Mouse (Mus musculus) liver, adult (tissue): Measurements from ENCODE around the gene Dirc2.

Experiments used
- GATA4 ChIP-seq: IDR thresholded peaks from 2 replicates; pipeline ENCODE4 v1.6.1; 2014; ENCODE audit warnings: mild to moderate bottlenecking, low read length; ENCODE audit not compliant: insufficient replicate concordance

Gene Dirc2

DNA sequence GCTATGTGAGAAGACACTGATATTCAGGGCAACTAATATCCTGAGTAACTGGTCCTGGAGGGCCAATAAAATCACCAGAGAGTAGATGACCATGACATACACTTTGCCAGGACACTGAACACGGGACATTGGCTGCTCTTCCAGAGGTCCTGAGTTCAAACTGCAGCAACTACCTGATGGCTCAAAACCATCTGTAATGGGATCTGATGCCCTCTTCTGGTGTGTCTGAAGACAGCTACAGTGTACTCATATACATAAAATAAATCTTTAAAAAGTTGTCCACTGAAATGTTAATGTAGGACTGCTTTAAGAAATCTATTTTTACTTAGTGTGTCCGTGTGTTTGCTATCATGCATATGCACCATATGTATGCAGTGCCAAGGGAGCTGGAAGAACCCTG is 42.6 kb downstream of the Dirc2 start:
- TF ChIP-seq GATA4 = no peak

DNA sequence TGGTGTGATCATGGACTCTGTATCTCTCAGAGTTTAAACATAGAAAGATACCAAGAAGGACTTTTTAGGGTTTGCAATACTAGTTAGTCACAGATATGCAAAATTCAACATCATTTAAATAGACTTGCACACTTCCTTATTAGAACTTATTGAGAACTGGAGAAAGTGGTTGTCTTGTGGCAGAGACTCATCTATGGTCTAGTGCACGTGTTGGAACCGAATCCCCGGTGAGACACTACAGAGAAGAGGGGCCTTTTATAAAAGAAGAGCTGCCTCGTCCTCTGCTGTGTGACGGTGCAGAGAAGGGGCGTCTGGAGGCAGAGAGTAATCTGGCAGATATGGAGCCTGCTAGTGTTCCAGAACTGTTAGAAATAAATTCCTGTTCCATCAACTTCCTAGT is 44.6 kb downstream of the Dirc2 start:
- no peak for TF ChIP-seq GATA4

DNA sequence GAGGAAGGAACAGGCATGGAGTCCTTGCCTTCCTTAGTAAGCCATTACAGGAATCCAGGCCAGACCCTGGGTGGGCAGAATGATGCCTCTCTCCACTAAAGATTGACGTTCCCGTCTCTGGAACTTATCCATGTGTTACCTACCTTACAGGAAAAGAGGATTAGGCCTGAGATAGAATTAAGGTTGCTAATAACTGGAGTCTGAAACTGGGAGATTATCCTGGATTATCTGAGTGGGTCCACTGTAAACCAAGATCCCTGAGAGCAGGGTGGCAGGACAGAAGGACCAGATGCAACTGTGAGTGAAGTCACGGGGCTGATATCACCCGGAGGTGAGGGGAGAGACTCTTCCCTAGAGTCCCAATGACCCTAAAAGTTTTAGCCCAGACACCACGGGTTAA is 51.4 kb downstream of the Dirc2 start:
- no peak for TF ChIP-seq GATA4

DNA sequence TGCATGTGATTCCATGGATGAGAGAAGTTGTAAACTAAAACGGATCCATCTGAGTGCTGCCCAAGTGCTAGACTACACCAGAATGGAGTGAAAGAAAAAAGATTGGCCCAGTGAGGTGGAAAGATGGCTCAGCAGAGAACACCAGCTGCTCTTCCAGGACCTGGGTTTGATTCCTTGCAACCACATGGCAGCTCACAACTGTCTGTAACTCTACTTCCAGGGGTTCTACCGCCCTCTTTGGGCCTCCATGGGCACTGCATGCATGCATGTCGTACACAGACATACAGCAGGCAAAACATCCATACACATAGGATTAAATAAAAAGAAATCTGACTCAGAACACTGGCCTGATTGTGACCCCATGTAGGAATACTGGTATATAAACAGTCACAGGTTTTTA is 52.9 kb downstream of the Dirc2 start:
- no peak for TF ChIP-seq GATA4

DNA sequence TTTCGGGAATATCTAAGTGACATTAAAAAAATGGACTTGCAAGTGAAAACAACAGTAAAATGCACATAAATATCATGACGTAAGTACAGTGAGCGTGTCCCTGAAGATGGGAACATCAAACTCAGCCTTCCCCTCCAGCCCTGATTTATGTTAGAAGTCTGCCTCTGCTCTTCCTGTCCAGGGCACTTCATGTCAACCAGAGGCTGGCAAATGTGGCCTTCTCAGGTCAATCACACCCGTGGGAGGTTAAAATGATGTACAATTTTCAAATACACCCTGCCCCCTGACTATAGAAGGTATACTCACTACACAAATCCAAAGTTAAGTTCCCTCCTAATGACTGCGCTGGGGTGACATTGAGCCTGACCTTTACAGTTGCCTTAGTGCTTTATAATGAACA is 53.4 kb downstream of the Dirc2 start:
- no peak for TF ChIP-seq GATA4

DNA sequence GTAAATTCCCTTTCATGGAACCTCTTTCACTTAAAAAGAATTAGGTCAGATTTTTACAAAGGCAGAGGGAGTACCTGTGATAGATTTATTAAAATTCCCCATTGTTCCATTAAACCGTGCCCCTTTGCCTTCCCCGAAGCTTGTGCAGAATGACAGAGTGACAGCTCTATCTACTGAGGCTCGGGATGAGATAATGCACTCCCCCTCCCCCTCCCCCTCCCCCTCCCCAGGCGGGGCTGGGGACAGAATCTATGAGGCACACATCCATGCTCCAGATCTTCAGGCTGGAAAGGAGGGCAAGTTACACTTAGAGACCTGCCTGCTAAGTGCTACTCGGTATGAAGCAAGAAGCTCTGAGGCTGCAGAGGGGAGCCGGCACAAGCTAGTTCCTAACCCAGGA is 53.8 kb downstream of the Dirc2 start:
- no peak for TF ChIP-seq GATA4

DNA sequence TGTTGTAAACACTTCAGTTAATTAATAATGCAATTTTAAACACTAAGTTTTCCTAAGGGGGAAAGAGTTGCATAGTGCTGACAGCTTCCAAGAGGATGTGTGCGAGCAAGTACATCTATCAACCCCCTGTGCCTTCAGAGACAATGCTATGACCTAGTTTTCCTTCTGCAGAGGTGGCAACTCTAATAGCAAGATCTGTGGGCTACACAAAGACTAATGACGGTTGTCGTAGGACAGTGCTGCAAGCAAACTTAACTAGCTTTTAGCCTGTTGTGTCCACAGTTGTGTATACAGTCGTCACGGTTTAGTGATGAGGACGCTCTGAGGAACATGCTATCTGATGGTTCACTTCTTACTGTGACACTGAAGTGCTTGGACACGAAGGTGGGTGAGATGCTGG is 54.5 kb downstream of the Dirc2 start:
- no peak for TF ChIP-seq GATA4

DNA sequence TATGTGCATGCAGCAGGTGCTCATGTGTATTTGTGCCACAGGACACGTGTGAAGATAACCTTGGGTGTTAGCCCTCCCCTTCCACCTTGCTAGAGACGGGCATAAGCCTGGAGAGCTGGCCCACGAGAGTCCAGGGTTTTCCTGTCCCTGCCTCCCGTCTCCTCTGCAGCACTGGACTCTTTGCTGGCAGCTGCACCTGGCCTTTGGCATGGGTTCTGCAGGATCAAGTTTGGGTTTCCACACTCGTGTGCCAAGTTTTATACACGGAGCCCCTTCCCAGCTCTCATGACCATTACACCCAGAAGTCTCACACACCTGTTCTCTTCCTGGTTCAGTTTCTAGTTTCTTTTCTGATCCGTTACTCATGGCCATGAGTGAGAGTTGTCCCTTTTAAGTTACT is 55.5 kb downstream of the Dirc2 start:
- no peak for TF ChIP-seq GATA4

DNA sequence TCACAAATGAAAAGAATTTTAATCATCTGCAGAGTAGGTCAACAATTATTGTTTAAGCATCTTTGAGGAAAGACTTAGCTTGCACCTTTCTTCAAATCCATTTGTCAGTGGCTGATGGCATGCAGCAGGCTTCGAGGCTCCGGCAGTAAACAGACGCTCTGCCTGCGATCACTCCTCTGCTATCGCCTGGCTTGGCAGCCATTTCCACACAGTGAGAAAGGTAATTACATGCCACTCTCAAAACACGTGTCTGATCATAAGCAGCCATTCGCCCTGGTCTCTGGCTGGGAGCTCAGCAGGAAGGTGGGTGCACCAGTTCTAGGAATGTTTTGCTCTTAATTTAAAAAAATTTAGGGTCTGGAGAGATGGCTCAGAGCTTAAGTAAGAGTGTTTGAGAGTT is 58.2 kb downstream of the Dirc2 start:
- TF ChIP-seq GATA4 = no peak

DNA sequence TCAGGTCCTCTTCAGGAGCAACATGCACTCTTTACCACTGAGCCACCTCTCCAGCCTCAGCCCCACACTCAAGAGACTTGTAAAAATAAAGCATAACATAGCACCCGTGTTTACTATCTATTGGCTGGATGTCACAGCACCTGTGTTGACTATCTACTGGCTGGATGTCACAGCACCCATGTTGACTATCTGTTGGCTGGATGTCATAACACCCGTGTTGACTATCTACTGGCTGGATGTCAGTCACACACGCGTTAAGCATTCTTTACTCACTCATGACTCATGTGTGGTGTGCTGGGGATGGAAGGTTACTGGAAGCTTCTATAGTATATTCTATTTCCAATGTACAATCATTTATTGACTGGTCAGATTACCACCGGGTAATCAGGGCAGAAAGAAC is 62.2 kb downstream of the Dirc2 start:
- TF ChIP-seq GATA4 = no peak

DNA sequence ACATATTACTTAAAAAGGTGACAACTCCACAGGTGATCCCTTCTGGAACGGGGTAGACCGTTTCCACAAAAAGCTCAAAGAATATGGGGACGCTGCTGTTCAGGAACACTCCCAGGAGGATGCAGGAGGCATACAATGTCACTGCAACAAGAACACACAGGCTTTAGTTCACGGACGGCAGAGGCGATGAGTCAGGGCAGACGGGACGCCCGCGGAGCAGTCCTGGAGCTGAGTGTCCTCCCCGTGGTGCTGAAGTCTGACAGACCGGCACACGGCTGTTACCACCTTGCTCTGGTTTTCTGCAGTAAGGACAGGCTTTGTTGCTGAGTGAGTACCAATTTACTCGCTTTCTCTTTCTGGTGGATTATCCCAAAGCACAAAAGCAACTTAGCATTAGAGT is 64.4 kb downstream of the Dirc2 start:
- no peak for TF ChIP-seq GATA4

DNA sequence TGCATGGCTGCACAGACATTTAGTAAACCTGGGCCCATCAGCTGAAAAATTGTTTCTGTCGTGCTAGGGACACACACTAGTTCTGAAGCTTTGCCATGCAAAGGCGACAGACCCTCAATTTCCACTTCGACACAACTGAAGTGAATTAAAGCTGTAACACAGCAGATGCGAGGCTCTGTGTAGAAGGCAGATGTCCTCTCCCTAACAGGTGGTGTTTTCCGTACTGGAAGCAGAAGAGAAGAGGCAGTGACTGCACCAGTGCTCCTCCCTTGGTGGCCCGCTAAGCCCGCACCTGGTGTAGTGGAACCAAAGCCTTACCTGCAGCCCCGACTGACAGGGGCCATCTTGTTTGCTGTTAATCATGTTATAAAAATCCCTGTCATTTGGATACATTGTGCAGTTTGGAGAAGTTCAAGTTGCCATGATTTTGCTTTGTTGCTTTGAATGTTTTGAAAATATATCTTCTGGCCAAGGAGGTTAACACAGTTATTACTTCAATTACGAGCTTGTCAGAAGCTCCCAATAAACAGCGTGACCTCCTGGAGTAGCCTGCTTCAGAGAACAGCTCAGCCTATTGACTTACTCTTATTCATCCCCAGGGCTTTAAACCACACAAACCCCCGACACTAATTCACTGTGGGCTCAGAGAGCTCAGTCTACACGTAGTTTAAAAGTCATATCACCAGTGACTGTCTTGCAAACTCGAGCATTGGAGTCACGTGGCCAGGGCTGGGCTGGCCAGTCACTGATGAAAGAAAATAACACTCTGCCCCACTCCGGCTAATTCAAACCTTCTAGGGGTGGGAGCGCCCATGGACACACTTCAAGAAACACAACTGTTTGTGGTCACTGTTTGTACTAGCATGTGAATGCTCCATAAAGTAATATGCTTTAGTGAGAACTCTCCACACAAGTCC is 65.1 kb downstream of the Dirc2 start:
- TF ChIP-seq GATA4 = no peak

DNA sequence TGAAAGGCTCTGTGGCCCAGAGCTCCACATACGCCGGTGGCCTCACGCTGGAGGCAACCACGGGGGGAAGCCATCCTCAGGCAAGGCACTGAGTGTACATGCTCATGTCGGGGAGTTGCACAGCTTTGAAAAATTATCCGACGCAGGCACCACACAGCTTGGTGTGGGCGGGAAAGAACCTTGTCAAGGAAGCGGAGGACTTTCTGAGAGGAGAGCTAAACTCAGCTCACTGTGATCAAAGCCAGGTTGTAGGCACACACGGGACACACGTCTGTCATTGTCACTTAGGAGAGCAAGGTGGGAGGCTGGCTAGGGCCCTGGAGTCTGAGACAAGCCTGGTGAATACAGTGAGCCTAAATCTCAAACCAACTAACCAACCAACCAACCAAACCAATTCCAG is 67.3 kb downstream of the Dirc2 start:
- TF ChIP-seq GATA4 = no peak

DNA sequence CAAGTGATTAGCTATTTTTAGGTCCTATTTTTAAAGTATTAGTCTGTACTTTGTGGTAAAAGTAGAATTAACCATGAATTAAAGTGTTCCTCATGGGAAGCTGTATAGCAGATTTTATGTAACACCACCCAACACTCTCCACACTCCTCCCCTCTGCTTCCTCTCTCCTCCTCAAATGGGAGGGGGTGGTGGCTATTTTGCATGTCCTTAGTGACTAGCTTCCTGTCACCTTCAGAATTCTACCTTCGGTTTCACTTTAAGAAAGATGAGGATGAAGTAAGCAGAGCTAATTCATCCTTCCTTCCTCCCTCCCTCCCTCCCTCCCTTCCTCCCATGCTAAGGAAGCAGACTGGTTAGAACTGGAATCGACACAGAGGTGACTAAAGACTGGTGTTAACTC is 73.1 kb downstream of the Dirc2 start:
- no peak for TF ChIP-seq GATA4

DNA sequence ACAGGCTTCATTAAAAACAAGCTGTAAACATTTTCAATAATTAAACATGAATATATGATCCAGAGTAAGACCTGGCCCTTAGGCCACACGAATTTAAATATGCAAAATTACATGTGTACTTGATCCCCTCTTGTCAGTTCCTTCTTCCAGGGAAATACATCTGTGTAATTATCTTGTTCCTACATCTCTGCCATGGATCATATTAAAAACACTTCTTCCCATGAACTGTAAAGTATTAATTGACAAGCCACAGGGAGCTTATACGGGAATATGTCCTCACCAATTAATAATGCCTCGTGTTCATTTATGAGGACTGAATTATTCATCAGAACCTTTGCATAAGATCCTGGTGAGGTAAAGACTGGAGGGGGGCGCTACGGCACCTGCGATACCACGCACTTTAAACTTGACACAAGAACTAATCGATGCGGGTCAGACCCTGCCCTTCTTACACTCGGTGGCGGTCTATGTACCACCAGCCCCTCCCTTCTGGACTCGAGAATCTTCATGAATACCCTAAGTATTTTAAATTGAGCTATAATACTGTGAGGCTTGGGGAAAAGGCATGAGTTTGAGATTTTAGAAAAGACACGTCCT is 74.8 kb downstream of the Dirc2 start:
- TF ChIP-seq GATA4 = no peak

DNA sequence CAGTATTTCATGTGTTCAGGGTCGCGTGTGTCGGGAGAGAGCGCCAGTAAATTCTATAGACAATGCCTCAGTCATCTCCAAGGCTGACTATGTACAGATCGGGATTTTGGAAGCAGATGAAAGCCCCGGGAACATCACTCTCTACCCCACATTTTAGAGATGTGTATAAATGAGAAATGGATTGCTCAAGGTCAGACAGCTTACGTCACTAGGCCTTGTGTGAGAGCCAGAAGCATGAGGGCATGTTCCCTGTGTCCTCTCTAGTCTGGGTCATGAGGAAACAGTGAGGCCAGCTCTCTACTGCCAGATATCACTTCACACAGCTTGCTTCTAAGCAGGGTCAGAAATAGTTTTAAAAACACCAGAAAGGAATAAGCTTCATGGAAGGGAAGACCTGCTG is 77.5 kb downstream of the Dirc2 start:
- no peak for TF ChIP-seq GATA4

DNA sequence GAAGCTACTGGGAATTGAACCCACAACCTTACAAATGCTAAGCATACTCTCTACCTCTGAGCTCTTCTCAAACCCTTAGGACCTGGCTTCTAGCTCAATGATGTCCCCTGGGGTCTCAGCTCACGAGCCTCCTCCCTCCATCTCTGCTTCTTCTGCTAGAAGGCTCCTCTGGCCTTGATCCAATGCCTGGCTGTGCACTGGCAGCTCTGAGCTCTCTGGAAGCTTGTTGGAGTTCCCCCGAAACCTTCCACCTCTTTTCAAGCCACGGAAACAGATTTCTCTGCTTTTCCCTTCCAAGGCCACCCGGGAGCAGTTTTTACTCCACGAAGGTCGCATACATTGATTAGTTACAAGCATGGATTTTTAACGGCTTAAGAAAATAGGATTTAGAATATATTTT is 82.7 kb downstream of the Dirc2 start:
- no peak for TF ChIP-seq GATA4
